Mouse (Mus musculus): ENCODE measurements around the gene Apoa2.

DNA sequence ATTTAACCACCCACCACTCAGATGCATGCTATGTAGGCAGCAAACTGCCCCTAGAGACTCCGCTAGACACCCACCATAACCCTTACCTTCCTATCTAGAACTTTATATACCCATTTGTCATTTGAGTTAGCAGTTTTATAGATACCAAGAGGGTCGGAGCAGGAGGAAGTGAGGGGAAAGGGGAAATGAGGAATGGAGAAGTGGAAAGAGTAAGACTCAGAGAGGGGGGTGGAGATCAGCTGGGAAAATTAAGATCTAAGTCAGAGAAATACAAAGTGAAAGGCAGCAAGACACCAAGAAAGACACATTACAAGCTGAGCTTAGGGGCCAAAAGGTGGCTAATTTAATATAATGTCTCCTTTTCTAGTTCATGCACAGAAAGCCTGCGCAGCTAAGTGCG lies 9.7 kb downstream of the Apoa2 start:
- TF ChIP-seq CTCF (conservative IDR thresholded peaks at IDR 0.05; ENCODE audit: insufficient read depth, insufficient read length, low read depth, low read length) (no peak), POLR2A (IDR thresholded peaks at IDR 0.05; ENCODE audit: low read depth, low read length) (no peak)
